Mouse (Mus musculus): Measurements from ENCODE around the gene Afdn.
"Not testable (repeated sequence)": the region's sequence is repeated elsewhere in the genome, so short reads cannot be mapped to it uniquely, and the experiment has no call there.

Afdn gene

DNA sequence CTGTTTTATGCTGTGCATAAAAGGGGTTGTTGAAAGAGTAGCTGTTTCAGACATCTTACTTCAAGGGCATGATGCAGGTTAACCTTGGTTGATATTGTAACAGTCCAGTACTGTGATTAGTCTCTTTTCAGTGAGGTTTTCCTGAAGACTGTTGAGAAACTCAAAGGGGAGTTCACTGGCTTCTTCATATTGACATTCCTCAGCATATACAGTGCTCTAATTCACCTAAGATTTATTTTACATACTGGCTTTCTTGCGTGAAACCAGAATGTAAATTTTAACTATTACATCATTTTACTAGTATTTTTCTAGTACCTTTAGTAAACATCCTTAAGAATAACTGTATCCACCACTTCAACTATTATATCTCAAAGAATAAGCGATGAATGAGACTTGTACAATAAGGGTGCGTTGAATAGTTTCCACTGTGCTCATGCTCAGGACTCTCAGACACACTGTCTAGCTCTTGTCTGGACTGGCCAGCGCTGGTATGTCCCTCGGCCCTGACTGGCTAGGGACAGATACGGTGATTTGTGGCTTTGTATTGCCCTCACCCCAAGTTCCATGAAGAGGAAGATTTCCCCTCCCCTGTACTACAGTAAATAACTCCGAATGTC is 129.6 kb downstream of the Afdn start:
- no peak for DNase-seq

- no peak for DNase-seq
Measured at GRCm38 (mm10) chr17:13890932-13891331, 130.6 kb downstream of the Afdn start.

GRCm38 (mm10) chr17:13898838-13899237 is 138.5 kb downstream of the Afdn start:
- DNase-seq, result no peak

- DNase-seq, result no peak
Measured at GRCm38 (mm10) chr17:13899241-13899640, 138.9 kb downstream of the Afdn start.

DNA sequence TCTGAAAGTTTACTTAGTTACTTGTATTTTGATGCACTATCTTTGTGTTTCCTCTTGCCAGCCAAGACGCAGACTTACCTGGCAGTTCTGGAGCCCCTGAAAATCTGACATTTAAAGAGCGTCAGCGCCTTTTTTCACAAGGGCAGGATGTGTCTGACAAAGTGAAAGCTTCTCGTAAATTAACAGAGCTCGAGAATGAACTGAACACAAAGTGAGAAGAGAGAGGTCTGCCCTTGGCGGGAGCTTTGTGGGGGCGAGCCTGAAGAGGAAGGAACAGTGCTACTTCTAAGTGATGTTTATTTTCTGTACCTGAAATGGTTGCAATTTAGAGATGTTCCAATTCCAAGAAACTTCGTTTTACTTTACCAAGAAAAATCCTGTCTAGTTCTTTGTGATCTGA is 143.5 kb downstream of the Afdn start:
- no peak for DNase-seq

DNA sequence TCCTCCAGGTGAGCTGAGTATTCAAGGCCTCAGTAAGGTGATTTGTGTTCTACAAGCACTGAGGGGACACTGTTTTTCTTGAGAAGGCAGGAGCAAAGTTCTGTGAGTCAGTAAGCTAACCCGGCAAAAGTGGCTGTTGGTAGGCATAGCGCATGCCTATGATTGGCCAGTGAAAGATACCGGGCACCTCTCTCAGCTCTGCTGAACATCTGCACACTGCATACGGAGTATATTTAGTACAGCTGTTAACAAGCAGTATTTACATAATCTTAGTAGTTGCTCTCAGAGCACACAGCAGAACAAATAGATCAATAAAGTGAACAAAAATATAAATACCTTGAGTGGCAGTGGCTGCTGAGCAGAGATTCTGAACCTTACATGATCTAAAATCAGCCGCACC is 146.7 kb downstream of the Afdn start:
- DNase-seq, result no peak

DNA sequence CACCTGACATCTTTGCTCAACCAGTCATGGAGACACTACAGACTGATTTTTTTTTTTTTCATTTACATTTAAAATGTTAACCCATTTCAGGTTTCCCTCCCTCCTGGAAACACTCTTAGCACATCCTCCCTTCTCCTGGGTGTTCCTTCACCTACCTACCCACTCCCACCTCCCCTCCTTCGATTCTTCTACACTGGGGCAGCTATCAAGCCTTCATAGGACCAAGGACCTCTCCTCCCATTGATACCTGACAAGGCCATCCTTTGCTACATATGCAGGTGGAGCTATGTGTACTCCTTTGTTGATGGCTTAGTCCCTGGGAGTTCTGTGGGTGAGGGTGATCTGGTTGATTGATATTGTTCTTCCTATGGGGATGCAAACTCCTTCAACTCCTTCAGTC is 147.3 kb downstream of the Afdn start:
- DNase-seq, result no peak

GRCm38 (mm10) chr17:13913951-13914350 is 153.6 kb downstream of the Afdn start:
- no peak for DNase-seq

- no peak for DNase-seq
Measured at GRCm38 (mm10) chr17:13914531-13914930, 154.2 kb downstream of the Afdn start.

DNA sequence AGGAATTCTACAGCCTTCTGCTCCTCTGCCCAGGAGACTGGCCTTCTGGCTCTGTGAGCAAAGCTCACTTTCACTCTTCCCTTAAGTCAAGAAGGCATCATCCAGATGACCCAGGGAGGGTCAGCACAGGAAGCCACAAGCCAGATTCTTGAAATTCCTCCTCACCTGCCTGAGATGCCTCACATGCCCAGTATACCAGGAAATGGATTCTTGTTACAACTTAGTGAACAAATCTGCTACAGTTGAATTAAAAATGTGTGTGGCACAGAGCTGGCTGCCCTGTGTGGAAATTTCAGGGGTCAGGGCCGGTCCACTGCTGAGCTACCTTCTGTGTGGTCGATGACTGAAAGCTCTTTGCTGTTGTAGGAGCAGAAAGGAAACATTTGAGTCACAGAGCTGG is 160.4 kb downstream of the Afdn start:
- no peak for DNase-seq

- no peak for DNase-seq
Measured at GRCm38 (mm10) chr17:13923418-13923817, 163.1 kb downstream of the Afdn start.

DNA sequence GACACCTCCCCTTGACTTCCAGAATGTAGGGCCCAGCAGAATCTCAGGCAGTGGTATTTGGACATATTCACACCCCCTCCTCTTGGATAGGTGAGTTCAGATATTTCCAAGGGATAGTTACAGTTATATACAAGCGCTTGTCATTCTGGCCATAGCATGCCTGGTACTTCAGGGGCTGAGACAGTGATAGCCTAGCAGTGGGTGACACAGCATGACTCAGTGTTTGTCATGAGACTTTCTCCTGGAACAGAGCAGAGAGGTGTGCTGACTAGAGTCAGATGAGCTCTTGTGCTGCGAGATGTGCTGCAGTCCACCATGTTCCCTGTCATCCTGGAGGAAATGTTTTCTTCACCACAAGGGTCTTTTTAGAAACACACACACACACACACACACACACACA is 164.2 kb downstream of the Afdn start:
- no peak for DNase-seq

GRCm38 (mm10) chr17:13925931-13926330 is 165.6 kb downstream of the Afdn start:
- DNase-seq, result no peak

DNA sequence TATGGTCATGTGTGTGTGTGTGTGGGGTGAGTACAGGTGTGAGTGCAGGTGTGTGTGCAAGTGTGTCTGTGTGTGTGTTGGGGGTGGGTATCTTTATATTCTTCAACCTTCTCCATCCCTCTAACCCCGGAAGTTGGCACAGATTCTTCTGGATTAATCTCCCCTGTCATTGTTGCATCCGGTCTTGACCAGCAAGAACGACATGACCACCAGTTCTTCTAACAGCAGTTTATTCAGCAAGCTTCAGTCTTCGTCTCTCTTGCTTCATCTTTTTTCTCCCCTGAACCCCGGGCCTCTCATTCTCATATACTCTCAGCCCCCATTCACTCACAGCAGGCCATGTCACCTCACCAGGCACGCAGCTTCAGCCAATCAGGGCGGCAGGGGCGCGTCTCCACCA is 170.1 kb downstream of the Afdn start:
- no peak for DNase-seq

- not testable (repeated sequence) for DNase-seq
Measured at GRCm38 (mm10) chr17:13935364-13935763, 175.0 kb downstream of the Afdn start.

DNA sequence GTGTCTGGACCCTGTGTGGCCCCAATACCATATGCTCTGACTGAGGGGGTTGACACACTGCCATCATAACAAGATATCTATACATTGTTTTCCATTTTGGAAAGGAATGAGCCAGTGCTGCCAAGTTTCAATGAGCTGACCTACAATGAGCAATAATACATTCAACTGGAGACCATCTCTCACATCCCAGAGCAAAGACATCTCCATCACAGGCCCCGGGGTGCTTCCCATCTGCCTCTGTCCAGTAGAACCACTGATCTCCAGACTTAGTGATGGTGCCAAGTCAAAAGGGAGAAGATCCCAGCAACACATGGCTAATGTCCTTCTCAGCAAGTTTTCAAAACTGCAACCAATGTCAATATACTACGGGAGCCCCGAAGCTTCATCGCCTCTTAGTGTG is 177.4 kb downstream of the Afdn start:
- DNase-seq, result no peak

GRCm38 (mm10) chr17:13938652-13939051 is 178.3 kb downstream of the Afdn start:
- no peak for DNase-seq

- not testable (repeated sequence) for DNase-seq
Measured at GRCm38 (mm10) chr17:13939231-13939630, 178.9 kb downstream of the Afdn start.

DNA sequence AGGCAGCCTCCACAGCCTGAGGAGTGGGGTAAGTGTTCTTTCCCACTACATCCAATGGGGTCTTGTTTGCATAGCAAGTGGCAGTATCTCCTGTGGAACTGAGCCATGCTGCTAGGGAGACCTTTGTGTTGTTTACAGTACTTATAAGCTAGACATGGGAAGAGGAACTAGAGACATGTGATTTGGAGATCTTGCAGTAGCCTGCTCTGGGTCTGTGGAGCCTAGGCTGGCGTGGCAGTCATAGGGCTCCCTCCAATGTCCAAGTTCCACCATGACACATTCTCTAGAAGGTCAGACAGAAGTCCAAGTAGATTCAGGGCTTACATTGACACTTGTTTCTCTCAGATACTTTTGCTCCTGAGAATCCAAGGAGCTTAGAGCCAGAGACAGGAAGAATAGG is 180.1 kb downstream of the Afdn start:
- no peak for DNase-seq

DNA sequence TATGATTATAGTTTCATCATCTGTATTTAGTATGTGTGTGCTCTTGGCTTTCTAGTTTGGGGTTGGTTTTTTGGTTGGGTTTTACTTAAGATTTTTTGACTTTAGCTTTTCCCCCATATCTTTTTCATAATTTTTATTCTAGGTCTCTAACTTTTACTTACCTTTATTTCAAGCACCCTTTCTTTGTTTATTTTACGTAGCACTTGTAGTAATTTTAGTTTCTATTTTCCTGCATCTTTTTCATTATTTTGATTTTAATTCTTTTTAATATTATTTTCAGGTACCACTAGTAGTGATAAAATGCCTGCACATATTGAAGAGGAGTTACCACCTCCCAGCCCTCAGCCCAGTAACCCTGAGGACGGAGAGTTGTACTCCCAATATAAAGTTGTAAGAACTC is 187.7 kb downstream of the Afdn start, which contains the start of gene Gm7168:
TSS of gene Gm7168 (plus strand) at position 301 of the 400 bp plus-strand sequence.
- DNase-seq, result not testable (repeated sequence)

- DNase-seq, result not testable (repeated sequence)
Measured at GRCm38 (mm10) chr17:13951570-13951969, 191.2 kb downstream of the Afdn start.
